Mouse (Mus musculus) forebrain, embryonic 13.5 days (tissue): ENCODE measurements around the gene Cdc26. TPM values are rescaled to one million over a fixed set of nuclear protein-coding genes. Genes with fewer than 3 reads are reported as not detected.

Source experiments
- ATAC-seq: fragments of 200-750 bp; cut with Nextera tagmentation; 2 replicates; pipeline ENCODE4 v1.8.0; 2017
- H3K27ac ChIP-seq: fragments of 300-500 bp; sonication (generic); 2 replicates; pipeline ENCODE4 v1.5.1; 2015; ENCODE audit warnings: inconsistent platforms, mild to moderate bottlenecking, moderate library complexity
- H3K27me3 ChIP-seq: fragments of 300-500 bp; sonication (generic); 2 replicates; pipeline ENCODE4 v1.6.1; 2015; ENCODE audit warnings: mild to moderate bottlenecking, inconsistent platforms
- H3K36me3 ChIP-seq: fragments of 300-500 bp; sonication (generic); 2 replicates; pipeline ENCODE4 v1.6.1; 2015; ENCODE audit warnings: mild to moderate bottlenecking, inconsistent platforms; ENCODE audit not compliant: poor library complexity, severe bottlenecking
- H3K4me1 ChIP-seq: fragments of 300-500 bp; sonication (generic); 2 replicates; pipeline ENCODE4 v1.6.1; 2015; ENCODE audit warnings: inconsistent platforms
- H3K4me2 ChIP-seq: fragments of 300-500 bp; sonication (generic); 2 replicates; pipeline ENCODE4 v1.6.1; 2015; ENCODE audit warnings: inconsistent platforms, mild to moderate bottlenecking, moderate library complexity
- H3K4me3 ChIP-seq: fragments of 300-500 bp; sonication (generic); 2 replicates; pipeline ENCODE4 v1.5.1; 2015; ENCODE audit warnings: mild to moderate bottlenecking, inconsistent platforms
- H3K9ac ChIP-seq: fragments of 300-500 bp; sonication (generic); 2 replicates; pipeline ENCODE4 v1.6.1; 2015; ENCODE audit warnings: mild to moderate bottlenecking, inconsistent platforms
- H3K9me3 ChIP-seq: fragments of 300-500 bp; sonication (generic); replicated peaks from 2 replicates; pipeline ENCODE4 v1.6.1; 2016; ENCODE audit warnings: inconsistent platforms
- WGBS: fragments of 180-500 bp; shearing (Covaris S2); methylation state at CpG from one replicate; pipeline ENCODE4 v1.1.7; 2015; 5-methylcytosine and 5-hydroxymethylcytosine counted together
- polyA plus RNA-seq: library from polyadenylated mRNA; unstranded; fragments of >200 nt; fragmentation: Nextera tagmentation; extraction: Ambion mirVana; gene quantifications from 2 replicates; pipeline ENCODE4 v1.2.1, GENCODE M21; 2015

Cdc26 gene
- polyA plus RNA-seq, 1 experiment from 2014 or later: 153 TPM

DNA sequence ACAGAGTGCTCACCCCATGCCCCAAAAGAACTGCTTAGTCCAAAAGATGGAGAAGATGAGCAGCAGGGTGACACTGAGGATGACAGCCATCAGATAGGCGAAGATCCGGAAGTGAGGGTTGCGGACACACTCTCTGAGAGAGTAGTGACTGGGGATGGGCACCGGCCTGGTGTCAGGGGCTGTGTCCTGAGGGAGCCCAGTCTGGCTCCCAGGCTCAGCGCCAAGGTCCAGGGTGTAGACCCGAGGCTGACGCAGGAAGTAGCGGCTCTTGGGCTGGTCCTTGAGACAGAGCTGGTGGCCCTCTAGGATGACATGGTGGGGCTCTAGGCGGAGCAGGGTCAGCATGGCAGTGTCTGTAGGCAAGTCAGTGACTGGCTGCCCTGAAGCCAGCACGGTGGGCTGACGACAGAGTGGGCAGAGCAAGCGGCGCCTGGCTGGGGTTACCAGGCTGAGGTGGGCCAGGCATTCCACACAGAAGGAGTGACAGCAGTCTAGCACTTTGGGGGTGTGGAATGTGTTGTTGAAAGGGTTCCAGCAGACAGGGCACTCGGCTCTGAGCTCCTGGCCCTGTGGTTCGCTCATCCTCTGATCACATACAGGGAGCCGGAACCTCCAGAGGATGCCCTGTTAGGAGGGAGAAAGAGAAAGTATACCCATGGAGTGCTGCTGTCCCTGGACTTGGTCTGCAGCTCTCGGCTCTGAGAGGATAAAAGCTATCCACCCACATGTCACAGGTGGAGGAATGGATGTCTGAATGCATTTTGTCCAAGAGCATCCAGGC, 19.7 kb upstream of the Cdc26 start:
- 84% methylated on average over 17 of the region's 17 CpGs for whole genome bisulfite sequencing
- peaks cover 29% of the 10 kb centered on the region for H3K36me3 ChIP-seq
- H3K9me3 ChIP-seq: no peaks in the 10 kb centered on the region
- no peaks in the 10 kb centered on the region for H3K4me1 ChIP-seq
- 0 out of 2 replicates have a peak, but pooled peaks have one; percentile 36 for ATAC-seq
- no peak overlapping the region for H3K4me2 ChIP-seq
- H3K27ac ChIP-seq: no peak overlapping the region
- no peaks in the 10 kb centered on the region for H3K27me3 ChIP-seq
- H3K4me3 ChIP-seq: no peak overlapping the region
- H3K9ac ChIP-seq: no peak overlapping the region

DNA sequence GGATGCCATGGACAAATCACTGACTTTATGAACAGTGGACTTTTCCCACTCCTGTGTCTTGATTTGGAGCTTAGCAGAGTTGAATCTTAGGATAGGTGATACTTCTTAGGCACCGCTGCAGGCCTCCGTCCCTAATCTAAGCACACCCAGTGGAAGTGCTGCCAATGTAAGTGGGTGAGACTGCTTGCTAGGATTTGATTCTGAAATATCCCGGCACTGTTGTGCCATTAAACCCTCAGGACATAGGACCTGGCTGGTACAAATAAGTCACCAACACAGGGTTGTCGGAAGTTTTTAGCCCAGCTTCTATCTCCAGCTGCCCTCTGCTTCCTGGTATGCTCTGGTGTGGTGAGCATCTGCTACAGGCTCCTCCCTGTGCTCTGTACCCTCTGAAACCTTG, 17.4 kb upstream of the Cdc26 start:
- Histone ChIP-seq H3K9me3 (no peaks in the 10 kb centered on the region), H3K27ac (no peak overlapping the region), H3K9ac (no peak overlapping the region), H3K4me3 (no peak overlapping the region), H3K27me3 (no peaks in the 10 kb centered on the region), H3K36me3 (peaks cover 52% of the 10 kb centered on the region), H3K4me2 (no peak overlapping the region), H3K4me1 (no peaks in the 10 kb centered on the region)
- no peak for ATAC-seq
- WGBS: 95% methylated on average over 4 of the region's 4 CpGs

DNA sequence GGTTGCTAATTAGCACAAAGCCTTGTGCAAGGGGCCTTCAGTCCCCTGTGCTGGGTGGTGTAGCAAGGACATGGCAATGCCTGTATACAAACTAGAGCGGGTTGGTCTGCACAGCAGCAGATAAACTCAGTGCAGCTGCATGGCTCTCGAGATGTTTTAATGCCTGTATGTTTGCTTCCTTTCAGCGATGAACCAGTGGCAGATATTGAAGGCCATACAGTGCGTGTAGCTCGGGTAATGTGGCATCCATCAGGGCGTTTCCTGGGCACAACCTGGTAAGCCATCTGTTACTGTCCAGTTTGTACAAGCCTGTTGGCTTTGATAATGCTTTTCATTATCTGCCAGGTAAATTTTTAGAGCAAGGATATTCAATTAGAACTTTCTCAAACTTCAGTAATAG, 10.6 kb upstream of the Cdc26 start:
- WGBS: 90% methylated on average over 6 of the region's 6 CpGs
- Histone ChIP-seq H3K4me2 (no peak overlapping the region), H3K36me3 (peaks cover 99% of the 10 kb centered on the region), H3K27ac (no peak overlapping the region), H3K9me3 (no peaks in the 10 kb centered on the region), H3K4me1 (no peaks in the 10 kb centered on the region), H3K27me3 (no peaks in the 10 kb centered on the region), H3K9ac (no peak overlapping the region), H3K4me3 (no peak overlapping the region)
- no peak for ATAC-seq

DNA sequence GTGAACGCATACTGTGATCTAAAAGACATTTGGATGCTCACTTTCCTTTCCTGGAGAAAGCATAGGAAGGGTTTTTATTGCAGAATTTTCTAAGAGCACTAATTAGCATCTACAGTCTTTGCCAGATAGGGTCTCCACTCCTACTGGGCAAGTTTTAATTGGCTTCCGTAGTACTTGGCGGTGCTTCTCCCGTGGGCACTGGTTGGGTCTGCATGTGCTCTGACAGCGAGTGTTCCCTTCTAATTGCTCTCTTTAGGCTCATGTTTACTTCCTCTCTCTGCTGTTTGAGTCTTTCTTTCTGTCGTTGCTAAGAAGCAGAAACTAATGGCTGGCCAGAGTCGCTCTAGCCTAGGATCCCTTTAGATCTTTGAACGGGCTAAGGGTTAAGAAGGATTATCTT, 10.0 kb upstream of the Cdc26 start:
- Histone ChIP-seq H3K4me3 (no peak overlapping the region), H3K4me1 (no peaks in the 10 kb centered on the region), H3K27ac (no peak overlapping the region), H3K36me3 (peaks cover 99% of the 10 kb centered on the region), H3K9ac (no peak overlapping the region), H3K27me3 (no peaks in the 10 kb centered on the region), H3K4me2 (no peak overlapping the region), H3K9me3 (no peaks in the 10 kb centered on the region)
- ATAC-seq: no peak; the same call in 1 of the 2 replicates
- WGBS: 60% methylated on average over 8 of the region's 8 CpGs

DNA sequence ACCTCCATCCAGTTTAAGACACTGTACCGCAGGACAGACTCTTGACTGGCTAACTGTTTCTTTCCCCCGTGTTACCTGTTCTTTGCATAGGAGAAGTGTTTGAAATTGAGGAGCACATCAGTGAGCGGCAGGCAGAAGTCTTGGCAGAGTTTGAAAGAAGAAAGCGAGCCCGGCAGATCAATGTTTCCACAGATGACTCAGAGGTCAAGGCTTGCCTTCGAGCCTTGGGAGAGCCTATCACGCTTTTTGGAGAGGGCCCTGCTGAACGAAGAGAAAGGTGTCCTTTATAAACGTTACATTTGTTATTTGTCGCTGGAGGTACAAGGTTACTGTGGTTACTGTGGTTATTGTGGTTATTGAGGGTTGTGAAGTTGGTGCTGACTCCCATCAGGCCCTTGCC, 3.2 kb upstream of the Cdc26 start:
- Histone ChIP-seq H3K4me2 (no peak overlapping the region), H3K9ac (no peak overlapping the region), H3K4me3 (no peak overlapping the region), H3K4me1 (peaks cover 22% of the 10 kb centered on the region), H3K27me3 (no peaks in the 10 kb centered on the region), H3K36me3 (peaks cover 56% of the 10 kb centered on the region), H3K9me3 (no peaks in the 10 kb centered on the region), H3K27ac (no peak overlapping the region)
- 95% methylated on average over 10 of the region's 10 CpGs for WGBS
- no peak for ATAC-seq

DNA sequence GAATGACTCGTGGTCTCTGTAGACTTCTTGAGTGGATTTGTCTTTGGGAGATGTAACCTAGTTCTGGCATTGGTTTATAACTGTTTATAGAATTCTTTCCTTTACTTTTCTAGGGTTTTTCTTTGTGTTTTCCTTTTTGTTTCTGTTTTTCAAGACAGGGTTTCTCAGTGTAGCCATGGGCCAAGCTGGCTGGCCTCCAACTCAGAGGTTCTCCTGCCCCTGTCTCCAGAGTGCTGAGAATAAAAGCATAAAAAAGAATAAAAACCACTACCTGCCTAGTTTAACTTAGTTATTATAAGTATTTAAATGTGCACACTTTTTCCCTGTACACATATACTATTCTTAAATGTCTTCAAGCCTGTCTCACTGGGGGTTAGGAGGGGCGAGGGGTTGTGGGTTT, 1.9 kb upstream of the Cdc26 start:
- Histone ChIP-seq H3K9me3 (no peaks in the 10 kb centered on the region), H3K27ac (no peak overlapping the region), H3K27me3 (no peaks in the 10 kb centered on the region), H3K36me3 (peaks cover 43% of the 10 kb centered on the region), H3K4me2 (peak overlapping the region; percentile 79), H3K4me1 (peaks cover 32% of the 10 kb centered on the region), H3K4me3 (peak overlapping the region; percentile 79), H3K9ac (no peak overlapping the region)
- no peak for ATAC-seq
- 84% methylated on average over 2 of the region's 2 CpGs for WGBS

DNA sequence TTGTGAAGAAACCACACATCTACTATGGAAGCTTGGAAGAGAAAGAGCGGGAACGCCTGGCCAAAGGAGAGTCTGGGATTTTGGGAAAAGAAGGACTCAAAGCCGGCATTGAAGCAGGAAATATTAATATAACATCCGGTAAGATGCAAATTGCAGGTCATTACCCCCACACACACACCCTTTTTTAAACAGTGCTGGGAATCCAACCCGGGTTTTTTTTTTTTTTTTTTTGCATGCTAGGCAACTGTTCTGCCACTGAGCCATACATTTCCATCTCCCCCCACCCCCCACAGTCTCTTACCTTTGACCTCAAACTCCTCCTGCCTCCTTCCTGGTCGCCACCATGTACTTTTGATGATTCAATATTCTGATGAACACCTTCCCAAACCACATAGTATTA, 1.2 kb upstream of the Cdc26 start:
- Histone ChIP-seq H3K4me2 (peak overlapping the region; percentile 79), H3K27ac (no peak overlapping the region), H3K9ac (peak overlapping the region; percentile 91), H3K36me3 (peaks cover 40% of the 10 kb centered on the region), H3K4me3 (peak overlapping the region; percentile 79), H3K27me3 (no peaks in the 10 kb centered on the region), H3K9me3 (no peaks in the 10 kb centered on the region), H3K4me1 (peaks cover 36% of the 10 kb centered on the region)
- WGBS: 50% methylated on average over 6 of the region's 6 CpGs
- no peak for ATAC-seq

DNA sequence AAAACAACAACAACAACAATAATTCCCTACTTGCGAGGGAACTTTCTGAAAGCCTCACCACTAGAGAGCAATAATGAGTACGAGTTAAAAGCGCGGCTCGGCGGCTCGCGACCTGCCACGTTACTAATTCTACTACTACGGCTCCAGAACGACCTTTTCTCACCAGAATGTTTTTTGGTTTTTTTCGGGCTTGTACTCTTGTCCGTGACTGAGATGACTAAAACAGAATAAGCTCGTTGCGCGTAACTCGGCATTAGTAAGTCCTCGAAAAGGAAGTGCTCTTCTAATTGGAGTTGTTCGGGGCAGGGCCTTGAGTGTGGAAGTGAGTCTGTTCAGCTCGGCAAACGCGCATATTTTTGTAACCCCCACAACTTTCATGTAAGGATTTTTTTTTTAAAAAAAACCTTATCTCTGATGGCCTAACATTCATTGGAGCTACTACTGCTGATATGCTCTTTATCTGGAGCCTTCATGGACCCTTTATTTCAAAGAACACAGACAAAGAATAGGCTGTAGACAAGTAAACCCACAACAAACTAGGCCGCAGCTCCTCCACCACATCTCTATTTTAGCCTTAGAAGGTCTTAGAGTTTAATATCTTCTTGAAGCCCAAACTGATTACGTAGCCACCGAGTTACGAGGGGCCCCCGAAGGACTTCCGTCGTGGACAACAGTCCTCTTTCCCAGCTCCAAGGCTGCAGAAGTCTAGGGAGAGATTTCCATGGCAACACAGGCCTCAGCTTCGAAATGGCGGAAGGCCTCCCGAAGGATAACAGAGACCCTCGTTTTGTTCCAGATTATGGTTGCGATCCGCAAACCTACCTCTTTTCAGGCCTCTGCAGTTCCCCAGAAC, 486 bp downstream of the Cdc26 start:
- Histone ChIP-seq H3K4me2 (peak overlapping the region; percentile 79), H3K27ac (peak overlapping the region; percentile 76), H3K4me1 (peaks cover 39% of the 10 kb centered on the region), H3K27me3 (no peaks in the 10 kb centered on the region), H3K36me3 (peaks cover 32% of the 10 kb centered on the region), H3K9me3 (no peaks in the 10 kb centered on the region), H3K9ac (peak overlapping the region; percentile 79), H3K4me3 (peak overlapping the region; percentile 79)
- ATAC-seq: peak; percentile 6
- under 1% methylated on average over 35 of the region's 35 CpGs for WGBS

DNA sequence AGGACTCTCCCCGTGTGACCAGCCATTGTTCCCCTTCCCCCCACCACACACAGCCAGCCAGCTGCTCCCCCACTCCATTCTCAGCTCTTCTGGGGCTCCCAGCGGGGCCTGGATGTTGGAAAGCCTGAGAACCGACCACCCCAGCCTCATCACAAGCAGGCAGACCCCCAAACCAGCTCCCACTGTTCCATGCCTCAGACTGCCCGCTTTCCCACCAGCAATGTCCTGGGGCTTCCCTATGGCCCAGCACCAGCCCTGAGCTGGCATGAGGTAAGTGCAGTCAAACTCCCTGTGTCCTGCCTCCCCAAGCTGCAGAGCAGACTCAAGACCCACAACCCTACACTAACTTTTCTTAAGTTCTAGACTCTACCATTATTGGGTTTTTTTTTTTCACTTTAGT, 2.3 kb downstream of the Cdc26 start:
- Histone ChIP-seq H3K4me1 (peaks cover 39% of the 10 kb centered on the region), H3K9me3 (no peaks in the 10 kb centered on the region), H3K36me3 (peaks cover 30% of the 10 kb centered on the region), H3K27me3 (no peaks in the 10 kb centered on the region), H3K27ac (no peak overlapping the region), H3K4me3 (no peak overlapping the region), H3K4me2 (peak overlapping the region; percentile 24; the same call in 1 of the 2 replicates), H3K9ac (no peak overlapping the region)
- no peak for ATAC-seq
- WGBS: 83% methylated on average over 4 of the region's 4 CpGs

DNA sequence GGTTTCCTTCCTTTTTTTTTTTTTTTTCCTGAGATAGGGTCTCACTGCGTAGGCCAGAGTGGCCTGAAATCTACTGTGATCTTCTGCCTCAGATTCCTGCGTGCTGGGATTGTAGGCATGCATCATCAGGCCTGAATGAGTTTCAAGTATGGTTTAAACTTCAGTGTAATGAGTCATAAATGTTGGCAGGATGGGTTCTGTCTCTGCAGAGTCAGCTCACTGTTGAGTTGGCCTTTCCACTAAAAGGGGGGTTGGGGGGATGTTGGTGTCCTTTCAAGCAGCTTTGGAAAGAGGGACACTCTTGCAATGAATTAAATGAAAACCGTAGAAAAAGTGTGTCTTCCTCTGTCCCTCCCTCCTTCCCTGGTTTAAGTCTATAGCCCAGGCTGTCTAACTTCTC, 9.5 kb downstream of the Cdc26 start:
- Histone ChIP-seq H3K27ac (no peak overlapping the region), H3K9me3 (no peaks in the 10 kb centered on the region), H3K4me3 (no peak overlapping the region), H3K27me3 (no peaks in the 10 kb centered on the region), H3K4me1 (no peaks in the 10 kb centered on the region), H3K9ac (no peak overlapping the region), H3K4me2 (no peak overlapping the region), H3K36me3 (peaks cover 84% of the 10 kb centered on the region)
- ATAC-seq: no peak
- WGBS: 91% methylated on average over 3 of the region's 3 CpGs

DNA sequence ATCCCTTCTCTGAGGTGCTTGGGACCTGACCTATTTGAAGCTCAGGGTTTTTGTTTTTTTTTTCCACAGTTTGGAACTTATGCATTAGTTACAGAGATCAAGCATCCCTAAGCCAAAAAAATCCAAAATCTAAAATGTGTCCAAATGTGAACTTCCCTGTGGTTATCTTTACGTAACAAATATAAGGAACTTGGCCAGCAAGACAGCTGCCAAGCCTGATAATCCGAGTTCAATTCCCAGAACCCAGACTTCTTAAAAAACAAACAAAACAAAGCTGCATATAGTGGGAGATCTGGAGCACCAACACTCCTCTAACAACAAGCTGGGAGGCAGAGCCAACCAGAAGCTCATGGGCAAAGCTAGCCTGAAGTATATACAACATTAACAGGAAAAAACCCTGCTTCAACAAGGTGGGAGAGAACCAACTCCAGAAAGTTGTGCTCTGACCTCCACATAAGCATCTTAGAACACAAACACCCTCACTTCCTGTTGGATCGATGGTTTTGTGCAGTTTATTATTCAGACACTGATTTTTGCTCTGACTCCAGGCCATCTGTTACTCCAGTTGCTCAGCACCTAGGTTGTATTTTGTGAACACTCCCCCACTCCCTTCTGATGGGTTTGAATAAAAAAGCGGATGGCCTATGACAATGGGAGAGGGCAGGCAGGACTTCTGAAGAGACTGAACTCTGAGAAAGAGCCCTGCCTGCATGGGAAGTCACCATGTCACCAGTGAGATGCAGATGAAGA, 10.7 kb downstream of the Cdc26 start:
- Histone ChIP-seq H3K27me3 (no peaks in the 10 kb centered on the region), H3K4me3 (no peak overlapping the region), H3K9ac (no peak overlapping the region), H3K36me3 (peaks cover 89% of the 10 kb centered on the region), H3K4me1 (no peaks in the 10 kb centered on the region), H3K9me3 (no peaks in the 10 kb centered on the region), H3K27ac (no peak overlapping the region), H3K4me2 (no peak overlapping the region)
- ATAC-seq: no peak
- WGBS: 93% methylated on average over 4 of the region's 4 CpGs

DNA sequence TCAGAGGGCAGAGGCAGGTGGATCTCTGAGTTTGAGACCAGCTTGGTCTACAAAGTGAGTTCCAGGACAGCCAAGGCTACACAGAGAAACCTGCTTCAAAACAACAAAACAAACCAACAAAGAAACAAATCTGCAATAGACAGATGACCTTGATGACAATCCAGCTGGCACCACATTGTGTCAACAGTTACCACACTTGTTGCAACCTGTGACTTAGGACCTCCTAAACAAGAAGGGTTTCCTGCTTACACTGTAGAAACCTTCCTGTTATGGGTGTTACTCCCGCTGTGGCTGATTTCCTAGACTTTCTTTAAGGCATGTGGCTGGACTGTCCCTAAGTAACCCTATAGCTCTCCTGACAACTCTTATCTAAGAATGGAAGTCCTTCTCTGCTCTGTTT, 12.6 kb downstream of the Cdc26 start:
- H3K4me1 ChIP-seq: no peaks in the 10 kb centered on the region
- WGBS: 100% methylated on average over 1 of the region's 1 CpGs
- no peak overlapping the region for H3K4me2 ChIP-seq
- H3K27me3 ChIP-seq: no peaks in the 10 kb centered on the region
- H3K4me3 ChIP-seq: no peak overlapping the region
- no peak overlapping the region for H3K9ac ChIP-seq
- H3K9me3 ChIP-seq: no peaks in the 10 kb centered on the region
- H3K36me3 ChIP-seq: peaks cover 89% of the 10 kb centered on the region
- no peak for ATAC-seq
- no peak overlapping the region for H3K27ac ChIP-seq
